Mouse (Mus musculus) olfactory bulb, adult 2 months (tissue): ENCODE measurements around the gene Sgta. TPM values are rescaled to one million over a fixed set of nuclear protein-coding genes. Genes with fewer than 3 reads are reported as not detected.

Experiments used
- H3K27ac ChIP-seq: fragments of 200-500 bp; 2 replicates; pipeline ENCODE4 v1.5.1; 2012; ENCODE audit warnings: low read depth, low read length; ENCODE audit not compliant: insufficient read depth
- H3K4me1 ChIP-seq: fragments of 200-500 bp; 2 replicates; pipeline ENCODE4 v1.6.1; 2012; ENCODE audit warnings: low read length; ENCODE audit not compliant: control insufficient read depth, insufficient read depth
- H3K4me3 ChIP-seq: fragments of 200-500 bp; 2 replicates; pipeline ENCODE4 v1.5.1; 2012; ENCODE audit warnings: mild to moderate bottlenecking, low read depth, low read length, moderate library complexity; ENCODE audit not compliant: insufficient read depth
- CTCF ChIP-seq: fragments of 200-500 bp; IDR thresholded peaks from 2 replicates; pipeline ENCODE4 v1.5.1; 2012; ENCODE audit warnings: low read depth, mild to moderate bottlenecking, low read length, moderate library complexity; ENCODE audit not compliant: insufficient read depth
- POLR2A ChIP-seq: fragments of 200-500 bp; IDR thresholded peaks from 2 replicates; pipeline ENCODE4 v1.6.1; 2012; ENCODE audit warnings: mild to moderate bottlenecking, low read depth, low read length, moderate library complexity; ENCODE audit not compliant: insufficient read depth
- WGBS: fragments of 180-500 bp; shearing (Covaris S2); methylation state at CpG from one replicate; pipeline ENCODE4 v1.1.7; 2018; 5-methylcytosine and 5-hydroxymethylcytosine counted together
- polyA plus RNA-seq: library from polyadenylated mRNA; stranded (reverse); fragments of >200 nt; gene quantifications from 2 replicates; pipeline ENCODE4 v1.2.4, GENCODE M21; 2012; ENCODE audit warnings: low replicate concordance; ENCODE audit not compliant: missing spikeins, insufficient read depth, insufficient read length

Sgta gene
- polyA plus RNA-seq, 1 experiment: not detected

DNA sequence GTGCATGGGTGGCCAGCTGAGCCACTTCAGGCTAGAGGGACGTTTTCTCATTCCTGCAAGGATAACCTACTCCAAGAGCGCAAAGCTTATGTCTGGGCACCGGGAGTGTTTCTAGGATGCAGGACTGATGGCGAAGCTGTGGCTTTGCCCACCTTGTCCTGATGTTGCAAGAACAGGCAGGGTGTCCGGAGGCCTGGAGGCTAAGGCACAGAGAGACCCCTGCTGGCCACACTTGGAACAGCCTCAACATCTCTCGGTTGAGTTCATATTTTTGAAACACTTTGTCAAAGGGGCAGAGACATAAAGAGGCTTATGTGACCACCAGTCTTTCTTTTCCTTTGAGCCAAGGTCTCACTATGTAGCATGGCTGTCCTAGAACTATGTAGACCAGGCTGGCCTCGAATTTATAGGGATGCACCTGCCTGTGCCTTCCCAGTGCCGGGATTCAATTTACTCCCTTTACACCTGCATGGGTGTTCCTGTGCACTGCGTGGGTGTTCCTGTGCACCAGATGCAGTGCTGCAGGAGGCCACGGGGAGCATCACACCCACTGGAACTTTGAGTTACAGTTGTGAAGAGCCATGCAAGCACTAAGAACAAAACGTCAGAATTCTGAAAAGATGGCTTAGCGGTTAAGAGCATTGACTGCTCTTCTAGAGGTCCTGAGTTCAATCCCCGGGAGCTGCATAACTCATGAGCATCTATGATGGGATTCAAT, 18.4 kb downstream of the Sgta start:
- Histone ChIP-seq H3K4me3 (no peak overlapping the region), H3K4me1 (no peaks in the 10 kb centered on the region), H3K27ac (no peak overlapping the region)
- 31% methylated on average over 13 of the region's 13 CpGs for WGBS
- TF ChIP-seq CTCF (peak; percentile 62), POLR2A (0 out of 2 replicates have a peak, but pooled peaks have one; percentile 21)

DNA sequence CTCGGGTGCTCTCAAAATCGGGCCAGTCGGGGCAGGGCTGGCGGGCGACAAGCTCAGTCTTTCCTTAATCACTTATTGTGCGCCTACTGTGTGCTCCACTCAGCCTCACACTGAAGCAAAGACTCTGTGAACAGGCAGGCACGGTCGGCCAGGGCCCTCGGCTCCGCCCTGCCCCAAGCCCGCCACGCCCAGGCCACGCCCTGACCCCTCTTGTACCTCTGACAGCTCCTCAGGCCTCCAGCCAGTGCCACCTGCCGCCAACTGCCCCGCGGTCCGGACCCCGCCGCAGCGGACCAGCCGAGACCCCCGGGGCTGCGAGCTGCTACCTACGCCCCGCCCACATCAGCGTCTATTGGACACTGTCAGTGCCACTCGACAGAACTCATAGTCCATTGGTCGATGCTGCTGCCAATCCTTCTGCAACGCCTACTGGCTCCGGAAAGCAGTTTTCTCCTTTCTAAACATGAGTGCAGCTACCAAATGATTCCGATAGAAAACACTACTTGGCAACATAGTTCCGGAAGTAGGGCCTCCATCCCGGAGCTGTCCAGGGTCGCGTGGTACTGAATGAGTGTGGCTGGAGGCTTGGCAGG, 22.9 kb downstream of the Sgta start, which contains the start of gene Slc39a3:
Gene Slc39a3, minus strand, starts transcription at position 439 of the 593 bp plus-strand sequence.
- TF ChIP-seq CTCF (no peak), POLR2A (peak; percentile 86)
- Histone ChIP-seq H3K4me3 (peak within 1 kb of the TSS; percentile 97), H3K4me1 (peaks cover 7% of the 10 kb centered on the region), H3K27ac (peak within 1 kb of the TSS; percentile 55; the same call in 1 of the 2 replicates)
- WGBS: under 1% methylated on average over 35 of the region's 35 CpGs

DNA sequence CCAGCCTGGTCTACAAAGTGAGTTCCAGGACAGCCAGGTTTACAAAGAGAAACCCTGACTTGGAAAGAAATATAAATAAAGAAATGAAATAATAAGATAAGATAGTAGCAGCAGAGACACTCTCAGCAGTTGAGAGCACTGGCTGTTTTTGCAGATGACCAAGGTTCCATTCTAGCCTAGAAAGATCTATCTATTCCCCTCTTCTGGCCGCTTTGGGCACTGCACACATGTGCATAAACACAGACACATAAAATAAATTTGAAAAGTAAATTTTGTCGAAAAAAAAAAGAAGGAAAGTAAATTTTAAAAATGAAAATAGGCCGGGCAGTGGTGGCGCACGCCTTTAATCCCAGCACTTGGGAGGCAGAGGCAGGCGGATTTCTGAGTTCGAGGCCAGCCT, 23.7 kb downstream of the Sgta start:
- TF ChIP-seq POLR2A (no peak), CTCF (no peak)
- WGBS: 82% methylated on average over 7 of the region's 7 CpGs
- Histone ChIP-seq H3K4me3 (no peak overlapping the region), H3K4me1 (peaks cover 7% of the 10 kb centered on the region), H3K27ac (no peak overlapping the region)

DNA sequence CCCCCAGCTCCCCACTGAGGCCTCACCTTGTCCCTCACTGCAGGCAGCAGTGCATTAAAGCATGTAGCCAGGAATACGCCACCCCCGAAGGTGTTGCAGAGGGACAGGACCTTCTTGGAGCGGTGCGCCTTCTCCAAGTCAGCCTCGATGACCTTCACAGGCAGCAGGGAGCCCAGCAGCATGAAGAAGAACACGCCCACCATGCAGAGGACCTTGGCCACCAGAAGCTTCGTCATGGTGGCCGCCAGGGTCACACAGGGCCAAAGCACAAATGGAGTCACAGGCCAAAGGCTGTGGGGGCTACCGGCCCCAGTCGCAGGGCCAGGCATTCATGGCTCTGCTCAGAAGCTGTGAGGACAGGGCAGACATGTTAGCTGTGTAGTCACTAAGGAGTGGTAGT, 26.4 kb downstream of the Sgta start:
- Histone ChIP-seq H3K27ac (no peak overlapping the region), H3K4me3 (no peak overlapping the region), H3K4me1 (peaks cover 27% of the 10 kb centered on the region)
- WGBS: 87% methylated on average over 10 of the region's 10 CpGs
- TF ChIP-seq CTCF (no peak), POLR2A (no peak)

DNA sequence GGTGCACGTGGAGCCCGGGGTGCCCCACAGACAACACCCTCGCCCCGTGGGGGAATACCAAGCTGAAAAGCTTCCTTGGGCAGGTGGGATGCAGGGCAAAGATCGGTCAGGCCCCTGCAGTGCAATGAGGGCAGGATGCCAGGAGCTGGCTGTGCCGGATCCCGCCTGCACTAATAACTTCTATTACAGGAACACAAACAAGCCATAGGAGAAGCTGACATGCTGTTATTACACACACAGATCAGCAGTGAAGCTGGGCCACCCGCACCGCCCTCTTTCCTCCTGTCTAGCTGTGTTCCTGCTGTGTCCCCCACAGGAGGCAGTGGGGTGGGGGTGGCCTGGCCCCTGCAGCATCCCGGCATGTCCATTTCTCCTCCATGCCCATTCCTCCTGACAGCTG, 30.9 kb downstream of the Sgta start:
- WGBS: 11% methylated on average over 10 of the region's 10 CpGs
- no peak for TF ChIP-seq POLR2A
- peaks cover 31% of the 10 kb centered on the region for H3K4me1 ChIP-seq
- H3K4me3 ChIP-seq: no peak overlapping the region
- no peak overlapping the region for H3K27ac ChIP-seq

DNA sequence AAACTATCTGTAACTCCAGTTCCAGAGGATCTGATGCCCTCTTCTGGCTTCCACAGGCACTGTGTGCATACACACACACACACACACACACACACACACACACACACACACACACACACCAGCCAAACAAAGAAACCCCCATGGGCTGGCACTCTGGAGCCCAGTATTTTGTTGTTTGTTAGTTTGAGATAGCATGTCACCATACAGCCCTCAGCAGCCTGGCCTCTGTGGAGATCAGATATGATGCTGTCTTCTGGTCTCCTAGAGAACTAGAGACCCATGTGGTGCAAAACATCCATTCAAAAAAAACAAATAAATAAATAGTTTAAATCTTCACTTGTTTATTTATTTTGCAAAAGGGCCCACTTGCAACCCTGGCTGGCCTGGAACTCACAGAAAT, 31.8 kb downstream of the Sgta start:
- TF ChIP-seq CTCF (no peak), POLR2A (no peak)
- no peak overlapping the region for H3K27ac ChIP-seq
- peaks cover 31% of the 10 kb centered on the region for H3K4me1 ChIP-seq
- H3K4me3 ChIP-seq: no peak overlapping the region

DNA sequence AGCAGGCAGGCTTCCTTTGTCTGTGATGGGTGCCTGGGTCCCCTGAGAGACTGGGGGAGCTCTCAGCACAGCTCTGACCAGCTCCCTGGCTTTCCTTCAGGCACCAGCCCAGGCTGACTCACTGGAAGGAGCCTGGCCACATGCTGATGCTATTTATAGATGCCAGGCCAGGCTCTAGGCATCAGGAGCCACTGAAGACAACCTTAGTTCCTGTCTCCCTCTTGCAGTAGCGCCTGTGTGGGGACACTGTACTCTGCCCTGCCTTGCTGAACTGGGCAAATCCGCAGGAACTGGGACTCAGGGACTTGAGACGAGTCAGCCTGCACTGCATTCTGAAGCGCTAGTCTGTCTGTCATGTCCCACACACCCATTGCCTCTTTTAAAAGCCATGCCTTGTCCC, 32.6 kb downstream of the Sgta start:
- H3K27ac ChIP-seq: 0 out of 2 replicates have a peak overlapping the region, but pooled peaks have one; percentile 35
- peaks cover 33% of the 10 kb centered on the region for H3K4me1 ChIP-seq
- 61% methylated on average over 4 of the region's 4 CpGs for WGBS
- no peak overlapping the region for H3K4me3 ChIP-seq
- TF ChIP-seq CTCF (no peak), POLR2A (no peak)

DNA sequence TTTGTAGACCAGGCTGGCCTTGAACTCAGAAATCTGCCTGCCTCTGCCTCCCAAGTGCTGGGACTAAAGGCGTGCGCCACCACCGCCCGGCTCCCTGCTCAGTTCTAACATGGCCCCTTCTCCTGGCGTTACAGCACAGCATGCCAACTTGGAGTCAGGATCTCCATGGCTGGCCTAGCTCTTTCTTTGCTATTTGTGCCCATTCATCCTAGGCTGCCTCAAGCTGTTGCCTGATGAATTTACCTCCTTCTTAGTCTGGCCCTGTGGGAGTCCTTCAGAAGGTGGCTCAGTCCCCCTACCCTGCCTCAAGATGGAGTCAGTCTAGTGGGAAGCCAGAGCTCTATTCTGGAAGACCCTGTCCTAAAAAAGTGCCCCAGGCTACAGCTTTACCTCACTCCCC, 33.1 kb downstream of the Sgta start:
- WGBS: 90% methylated on average over 5 of the region's 5 CpGs
- peaks cover 38% of the 10 kb centered on the region for H3K4me1 ChIP-seq
- no peak overlapping the region for H3K27ac ChIP-seq
- TF ChIP-seq CTCF: no peak
- no peak for TF ChIP-seq POLR2A
- no peak overlapping the region for H3K4me3 ChIP-seq

DNA sequence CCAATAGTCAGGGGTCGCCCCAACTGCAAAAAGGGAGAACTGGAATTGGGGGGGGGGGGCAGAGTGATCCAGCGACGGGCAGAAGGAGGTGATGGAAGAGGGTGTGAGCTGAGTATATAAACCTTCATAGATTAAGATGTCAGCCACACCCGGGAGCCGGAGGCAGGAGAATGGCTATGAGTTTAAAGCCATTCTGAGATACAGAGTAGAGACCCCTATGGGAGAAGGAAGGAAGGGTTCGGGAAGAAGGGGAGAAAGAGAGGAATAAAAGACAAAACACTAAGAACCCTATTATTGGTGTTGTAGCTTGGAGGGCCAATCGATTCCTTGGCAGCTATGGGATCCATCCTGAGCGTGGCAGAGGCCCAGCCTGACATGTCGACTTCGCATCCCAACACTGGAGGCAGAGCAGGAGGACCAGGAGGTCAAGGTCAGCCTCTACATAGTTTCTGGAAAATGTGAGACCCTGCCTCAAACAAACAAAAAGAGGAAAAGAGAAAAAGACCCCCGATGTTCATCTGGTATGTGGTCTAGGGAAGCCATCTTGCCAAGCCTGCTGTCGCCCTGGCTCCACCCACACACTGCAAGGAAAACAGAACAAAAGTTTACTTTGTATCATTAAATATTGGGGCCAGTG, 34.2 kb downstream of the Sgta start, which contains the start of gene Diras1:
Gene Diras1, minus strand, starts transcription at position 24 of the 637 bp plus-strand sequence.
- no peak within 1 kb of the TSS for H3K27ac ChIP-seq

More for the DNA sequence above, 34.2 kb downstream of the Sgta start, which contains the start of gene Diras1:
- TF ChIP-seq CTCF: no peak
- TF ChIP-seq POLR2A: no peak
- Histone ChIP-seq H3K4me3 (peak within 1 kb of the TSS; percentile 35), H3K4me1 (peaks cover 46% of the 10 kb centered on the region)
- 44% methylated on average over 12 of the region's 12 CpGs for WGBS
